Mouse (Mus musculus): ENCODE data around the gene Cc2d1a. TPM values are rescaled to one million over a fixed set of nuclear protein-coding genes. Genes with fewer than 3 reads are reported as not detected.

The Cc2d1a gene
- 10 to 100 TPM; 28.5 to 39.0 TPM for total RNA-seq (2021)
- polyA plus RNA-seq (2012; rRNA removed), result 35.8 and 37.1 TPM in 2 replicates
- long read RNA-seq, transcript Cc2d1a-201 (29 exons, 3,471 nt), result major isoform, 15 of 27 reads
- long read RNA-seq, partial matches to known transcripts, result 3 of 27 reads
- long read RNA-seq, other reads (novel, unspliced or antisense), result 9 of 27 reads

GRCm38 (mm10) chr8:84147769-84148530 lies at the start of gene Cc2d1a, which contains the start of gene 4930432K21Rik:
Gene Cc2d1a, minus strand, starts transcription at chr8:84147936.
Gene 4930432K21Rik, plus strand, starts transcription at chr8:84148025.
- DNase-seq, result peak; percentile 95

- DNase-seq, result peak; percentile 90
These were observed 49.6 kb upstream of the Cc2d1a start for GRCm38 (mm10) chr8:84197141-84197921.

GRCm38 (mm10) chr8:84194224-84194743 lies 46.5 kb upstream of the Cc2d1a start:
- DNase-seq, result no peak

- DNase-seq, result no peak
These were observed 45.8 kb upstream of the Cc2d1a start for GRCm38 (mm10) chr8:84193566-84193965.

GRCm38 (mm10) chr8:84193161-84193560 lies 45.4 kb upstream of the Cc2d1a start:
- DNase-seq, result no peak

GRCm38 (mm10) chr8:84192555-84192954 lies 44.8 kb upstream of the Cc2d1a start:
- DNase-seq, result peak; percentile 92

- peak; percentile 92 for DNase-seq
These were observed 44.3 kb upstream of the Cc2d1a start for GRCm38 (mm10) chr8:84192023-84192422.

GRCm38 (mm10) chr8:84190191-84190867 lies 42.6 kb upstream of the Cc2d1a start:
- no peak for DNase-seq

- peak; percentile 69 for DNase-seq
These were observed 41.9 kb upstream of the Cc2d1a start for GRCm38 (mm10) chr8:84189603-84190002.

- DNase-seq, result no peak
These were observed 40.9 kb upstream of the Cc2d1a start for GRCm38 (mm10) chr8:84188671-84189070.

GRCm38 (mm10) chr8:84187065-84187755 lies 39.5 kb upstream of the Cc2d1a start:
- peak; percentile 70 for DNase-seq

- DNase-seq, result peak; percentile 85
These were observed 38.8 kb upstream of the Cc2d1a start for GRCm38 (mm10) chr8:84186547-84186946.

GRCm38 (mm10) chr8:84185117-84185516 lies 37.4 kb upstream of the Cc2d1a start, which contains the start of gene Nanos3:
Gene Nanos3, minus strand, starts transcription at chr8:84185217.
- no peak for DNase-seq

GRCm38 (mm10) chr8:84184085-84185043 lies 36.6 kb upstream of the Cc2d1a start:
- no peak for DNase-seq

- peak; percentile 53 for DNase-seq
These were observed 35.7 kb upstream of the Cc2d1a start for GRCm38 (mm10) chr8:84183261-84184084.

GRCm38 (mm10) chr8:84182833-84183232 lies 35.1 kb upstream of the Cc2d1a start:
- DNase-seq, result no peak

GRCm38 (mm10) chr8:84180530-84181190 lies 32.9 kb upstream of the Cc2d1a start:
- no peak for DNase-seq

- no peak for DNase-seq
These were observed 32.2 kb upstream of the Cc2d1a start for GRCm38 (mm10) chr8:84179946-84180345.

Measured in adrenal gland, adult 2 months (tissue).